Mouse (Mus musculus) bone marrow macrophage, adult 2 months (primary cell): ENCODE data around the gene Antxr2.

Source experiments
- CTCF ChIP-seq: IDR thresholded peaks from 2 replicates; pipeline ENCODE4 v1.5.1; 2012; ENCODE audit warnings: low read depth, mild to moderate bottlenecking, low read length, moderate library complexity
- POLR2A ChIP-seq: IDR thresholded peaks from 2 replicates; pipeline ENCODE4 v1.6.1; 2012; ENCODE audit warnings: mild to moderate bottlenecking, low read depth, low read length, borderline replicate concordance

DNA sequence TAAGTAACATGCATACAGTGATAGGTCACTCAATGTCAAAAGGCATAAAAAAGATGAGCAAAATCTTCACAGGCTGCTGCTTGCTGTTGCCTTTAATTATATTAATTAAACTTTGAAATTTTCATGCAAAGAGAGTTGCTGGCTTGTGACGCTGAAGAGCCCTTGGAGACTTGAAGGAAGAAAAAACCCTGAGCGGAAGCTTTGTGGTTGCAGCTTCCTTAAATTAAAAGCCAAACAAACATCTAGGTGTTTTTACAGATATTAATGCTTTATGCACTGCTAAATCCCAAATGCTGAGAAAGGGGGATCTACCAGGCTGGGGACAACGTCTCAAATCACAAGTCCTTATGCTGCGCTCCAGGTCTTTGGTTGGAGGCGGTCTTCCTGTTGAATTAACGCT is 145.4 kb downstream of the Antxr2 start:
- no peak for TF ChIP-seq CTCF
- TF ChIP-seq POLR2A = no peak
